Mouse (Mus musculus) midbrain, embryonic 16.5 days (tissue): ENCODE measurements around the gene Zfp950. TPM values are rescaled to one million over a fixed set of nuclear protein-coding genes. Genes with fewer than 3 reads are reported as not detected.

Experiments used
- polyA plus RNA-seq: library from polyadenylated mRNA; unstranded; fragments of >200 nt; fragmentation: Nextera tagmentation; extraction: Ambion mirVana; gene quantifications from 2 replicates; pipeline ENCODE4 v1.2.1, GENCODE M21; 2015

Zfp950 gene
- polyA plus RNA-seq, 1 experiment from 2014 or later: 49.0 TPM

Other genes with a start within 250 kb of the Zfp950 start
- gene Gm7102, start 35.5 kb upstream of the Zfp950 start, polyA plus RNA-seq: 0.19 TPM in 1 of 2 replicates, not detected in the other
- not detected in 2 replicates for gene Gm6020, start 43.0 kb upstream of the Zfp950 start, polyA plus RNA-seq
- gene Csf2ra, start 87.6 kb upstream of the Zfp950 start, polyA plus RNA-seq: 62.6 and 65.5 TPM in 2 replicates
- gene Gm21060, start 156.2 kb upstream of the Zfp950 start, polyA plus RNA-seq: not detected in 2 replicates